20 mouse cellular contexts compared by ENCODE assay signal in genomic region chr17:69103326-69103725, GRCm38 (mm10). TPM values are rescaled to one million over a fixed set of nuclear protein-coding genes. Genes with fewer than 3 reads are reported as not detected.
DNase-seq lines count a peak whose midpoint lies in the region; TF ChIP-seq lines count a peak whose summit lies in the region.
"Had no signal": no experiment of that assay in that cellular context is flagged by ENCODE, and none has a peak within 500 bp of the region (broad histone marks: within the 10 kb centered on the region; RNA-seq: fewer than 3 reads in every experiment).

No protein-coding gene starts in this region.

- H3K27me3 ChIP-seq in small intestine, adult 2 months (ENCODE audit: control insufficient read depth, insufficient read depth, low read length): no peaks in the 10 kb centered on the region
- H3K27me3 ChIP-seq: forebrain, embryonic 13.5 days had no signal

- H3K4me3 ChIP-seq in small intestine, adult 2 months (ENCODE audit: low read depth, low read length): no peak overlapping the region
- H3K4me3 ChIP-seq: forebrain, embryonic 10.5 days; forebrain, embryonic 13.5 days; hindbrain, embryonic 10.5 days had no signal

- DNase-seq in heart, adult 11 months: peak; percentile 53
- no peak for DNase-seq in heart, postnatal 25 days (ENCODE audit: low spot score)
- peak; percentile 71 for DNase-seq in testis, postnatal 14 days (ENCODE audit: low spot score)
- DNase-seq in testis, postnatal 10 days (ENCODE audit: low spot score): no peak
- DNase-seq in adrenal gland, postnatal 14 days: no peak
- no peak for DNase-seq in urinary bladder, adult 2 months (ENCODE audit: low spot score)
- DNase-seq: adrenal gland, adult 8-10 months; adrenal gland, postnatal 36 days; cerebellum, adult 18-20 months; cerebellum, adult 9-10 months; cerebellum, postnatal 14 days; gastrocnemius, postnatal 10 days; gastrocnemius, postnatal 36 days; heart, postnatal 36 days had no signal

- peak overlapping the region; percentile 73 for H3K27ac ChIP-seq in small intestine, adult 2 months (ENCODE audit: insufficient read depth, low read depth, low read length)
- H3K27ac ChIP-seq: forebrain, embryonic 10.5 days; forebrain, embryonic 13.5 days; hindbrain, embryonic 10.5 days; hindbrain, embryonic 14.5 days had no signal

- intact Hi-C loops in heart, postnatal 25 days (cut with DNase I): no loop called here

- TF ChIP-seq POLR2A in small intestine, adult 2 months (IDR thresholded peaks at IDR 0.05; ENCODE audit: low read depth, low read length): no peak

- H3K4me1 ChIP-seq in small intestine, adult 2 months (ENCODE audit: control insufficient read depth, insufficient read depth, insufficient read length, low read length): peaks cover 16% of the 10 kb centered on the region
- H3K4me1 ChIP-seq: forebrain, embryonic 10.5 days had no signal

- TF ChIP-seq CTCF in small intestine, adult 2 months (IDR thresholded peaks at IDR 0.05; ENCODE audit: extremely low read depth, insufficient read length, insufficient replicate concordance, low read depth, low read length): no peak

- peaks cover under 1% of the 10 kb centered on the region; the same call in 1 of the 2 replicates for H3K36me3 ChIP-seq in small intestine, adult 2 months (ENCODE audit: control insufficient read depth, insufficient read depth, low read length)
- H3K36me3 ChIP-seq: forebrain, embryonic 10.5 days; hindbrain, embryonic 10.5 days had no signal

- 28% methylated on average over 8 of the region's 8 CpGs for WGBS in small intestine, adult 2 months

RNA-seq across cellular contexts. Expression of gene Epb41l3, which starts 27.8 kb away (rescaled TPM):
- 10 to 100 TPM; 14.7 to 15.5 TPM for total RNA-seq in heart, postnatal 25 days (2021)
- 38.1 and 176 TPM in 2 replicates for polyA plus RNA-seq in small intestine, adult 2 months (2012; rRNA removed)
- 15.7 and 17.9 TPM in 2 replicates for total RNA-seq in adrenal gland, postnatal 14 days (2021)
- 8.7 and 14.9 TPM in 2 replicates for polyA plus RNA-seq in urinary bladder, adult 2 months (2012; rRNA removed)
- total RNA-seq: granulocyte monocyte progenitor cell, adult 5-6 weeks had no signal

Comparison
In these comparisons a context has a peak if more than half of its experiments do, and no peak if none do; other contexts are left out.
1. DNase-seq: peak in heart, adult 11 months (single experiment) and testis, postnatal 14 days (single experiment); none in heart, postnatal 25 days (single experiment), testis, postnatal 10 days (single experiment), adrenal gland, postnatal 14 days (single experiment) and urinary bladder, adult 2 months (single experiment).